Mouse (Mus musculus): ENCODE data around the gene Gabbr2. TPM values are rescaled to one million over a fixed set of nuclear protein-coding genes. Genes with fewer than 3 reads are reported as not detected.
A peak's percentile ranks its signal among the peaks of the same experiment; 100 is the strongest.

Gene Gabbr2
- total and polyA plus RNA-seq, 3 experiments = not detected

DNA sequence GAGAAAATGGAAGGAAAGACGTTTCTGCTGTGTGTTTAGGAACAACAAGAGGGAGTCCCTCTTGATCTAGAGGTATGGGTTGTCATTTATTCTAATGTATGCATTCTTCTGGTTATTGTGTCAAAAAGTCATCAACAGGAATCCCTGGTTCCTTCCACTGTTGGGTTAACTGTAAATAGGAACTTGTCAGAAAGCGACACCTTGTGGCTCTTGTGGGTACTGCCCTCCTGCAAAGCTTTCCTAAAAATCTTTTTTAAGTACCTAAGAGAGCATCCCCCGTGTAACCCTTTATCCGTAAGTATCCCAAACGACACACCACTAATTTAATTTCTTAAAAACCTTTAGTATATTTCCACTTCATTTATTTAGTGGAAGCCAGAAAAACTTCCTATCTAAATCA lies 334.6 kb downstream of the Gabbr2 start (continued):
- peak; percentile 95 for TF ChIP-seq SMC3 (IDR thresholded peaks at IDR 0.05; ENCODE audit: low read depth, low read length)
- no peak for TF ChIP-seq PAX5 (IDR thresholded peaks at IDR 0.05; ENCODE audit: low read length)
- TF ChIP-seq POLR2A (IDR thresholded peaks at IDR 0.05; ENCODE audit: low read depth, low read length) = no peak

DNA sequence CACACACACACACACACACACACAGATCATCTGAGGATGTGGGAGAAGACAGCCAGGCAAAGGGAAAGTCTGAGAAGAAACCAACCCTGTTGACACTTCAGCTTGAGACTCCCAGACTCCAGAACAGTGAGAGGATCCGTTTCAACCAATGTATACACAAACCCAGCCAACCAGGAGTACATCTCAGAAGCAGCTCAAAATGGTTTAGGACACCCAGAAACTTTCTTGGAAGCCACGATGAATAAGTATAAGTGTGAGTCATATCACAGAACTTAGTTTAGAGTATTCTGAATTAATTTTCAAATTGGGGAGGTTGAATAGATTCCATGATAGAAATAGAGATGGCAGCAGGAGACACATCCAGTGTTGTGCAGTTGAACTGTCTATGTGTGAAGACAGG lies 335.7 kb downstream of the Gabbr2 start:
- no peak for TF ChIP-seq CHD1 (IDR thresholded peaks at IDR 0.05; ENCODE audit: low read depth, low read length)
- TF ChIP-seq MYC (IDR thresholded peaks at IDR 0.05; ENCODE audit: low read depth, low read length) = no peak
- TF ChIP-seq NELFE (IDR thresholded peaks at IDR 0.05; ENCODE audit: low read depth, low read length) = no peak
- no peak for TF ChIP-seq USF2 (conservative IDR thresholded peaks at IDR 0.05; ENCODE audit: low read depth, low read length)
- no peak for TF ChIP-seq JUND (conservative IDR thresholded peaks at IDR 0.05; ENCODE audit: low read depth, low read length)
- no peak for TF ChIP-seq USF1 (IDR thresholded peaks at IDR 0.05; ENCODE audit: low read depth, low read length)
- TF ChIP-seq ZC3H11A (IDR thresholded peaks at IDR 0.05; ENCODE audit: low read depth, low read length) = no peak
- TF ChIP-seq JUN (IDR thresholded peaks at IDR 0.05; ENCODE audit: insufficient read depth, low read depth, low read length) = no peak
- TF ChIP-seq RCOR1 (conservative IDR thresholded peaks at IDR 0.05; ENCODE audit: low read depth, low read length) = no peak
- no peak for TF ChIP-seq MAFK (IDR thresholded peaks at IDR 0.05; ENCODE audit: insufficient replicate concordance, low read length)
- TF ChIP-seq PAX5 (IDR thresholded peaks at IDR 0.05; ENCODE audit: low read length) = no peak
- dilution Hi-C loops (cut with MboI; ENCODE audit: extremely low pct_ligation_motif_present, extremely low pct_unique_long_range_greater_than_20kb, low sequenced_read_pairs) = no loop called here
- no peak overlapping the region for H3K27ac ChIP-seq (ENCODE audit: insufficient read depth, low read depth)
- no peak overlapping the region for H3K4me2 ChIP-seq (ENCODE audit: insufficient read depth, low read depth, poor library complexity, severe bottlenecking)
- no peak overlapping the region for H3K9ac ChIP-seq (ENCODE audit: insufficient read depth, low read depth)
- in situ Hi-C loops (cut with MboI; ENCODE audit: low pct_ligation_motif_present, low pct_unique_long_range_greater_than_20kb, low sequenced_read_pairs) = loop anchor here (10.0 kb wide), 1 partner anchor 121 kb away; the partner anchor contains the start of gene Trim14
- peaks cover 25% of the 10 kb centered on the region for H3K27me3 ChIP-seq (replicated peaks)
- H3K4me3 ChIP-seq (replicated peaks in 1 of 3; ENCODE audit: low read depth in 2 of 3, low read length in 2 of 3, poor library complexity in 1 of 3) = no peak overlapping the region
- peaks cover 0 to 5% of the 10 kb centered on the region in 2 experiments; a peak in 1 of 4 replicates for H3K4me1 ChIP-seq (ENCODE audit: control insufficient read depth in 1 of 2, insufficient read depth in 2 of 2)
- no peaks in the 10 kb centered on the region for H3K36me3 ChIP-seq (replicated peaks in 1 of 2; ENCODE audit: control insufficient read depth in 1 of 2, insufficient read depth in 1 of 2, low read length in 1 of 2)
- no peak for DNase-seq (ENCODE audit: extremely low read depth)
- H3K9me3 ChIP-seq (replicated peaks; ENCODE audit: low read length) = peaks cover 2% of the 10 kb centered on the region
- H3K79me2 ChIP-seq (replicated peaks; ENCODE audit: control insufficient read depth, extremely low read depth, insufficient read depth, poor library complexity, severe bottlenecking) = no peaks in the 10 kb centered on the region

DNA sequence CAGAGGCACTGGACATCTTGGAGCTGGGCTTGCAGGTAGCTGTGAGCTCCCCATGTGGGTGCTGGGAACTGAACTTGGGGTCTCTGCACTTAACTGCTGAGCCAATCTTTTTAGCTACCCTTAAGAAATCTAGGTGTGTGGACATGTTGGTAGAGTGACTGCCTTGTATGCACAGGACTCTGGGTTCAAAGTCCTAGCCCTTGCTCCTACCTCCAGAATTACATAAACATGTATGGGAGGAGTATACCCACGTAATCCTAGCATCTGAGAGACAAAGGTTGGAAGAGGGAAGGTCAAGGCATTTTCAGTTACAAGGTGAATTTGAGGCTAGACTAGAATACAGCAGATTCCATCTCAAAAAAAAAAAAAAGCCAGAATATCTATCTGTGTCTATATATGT lies 336.4 kb downstream of the Gabbr2 start:
- in situ Hi-C loops (cut with MboI; ENCODE audit: low pct_ligation_motif_present, low pct_unique_long_range_greater_than_20kb, low sequenced_read_pairs) = loop anchor here (10.0 kb wide), 1 partner anchor 120 kb away; the partner anchor contains the start of gene Trim14
- no peaks in the 10 kb centered on the region for H3K9me3 ChIP-seq (replicated peaks; ENCODE audit: low read length)
- DNase-seq (ENCODE audit: extremely low read depth) = no peak
- peaks cover 28% of the 10 kb centered on the region for H3K27me3 ChIP-seq (replicated peaks)
- TF ChIP-seq BHLHE40 (IDR thresholded peaks at IDR 0.05; ENCODE audit: low read depth, low read length) = no peak
- TF ChIP-seq POLR2AphosphoS2 (IDR thresholded peaks at IDR 0.05; ENCODE audit: low read depth, low read length) = no peak
- TF ChIP-seq CHD2 (IDR thresholded peaks at IDR 0.05; ENCODE audit: low read length) = no peak
- no peak for TF ChIP-seq JUN (IDR thresholded peaks at IDR 0.05; ENCODE audit: insufficient read depth, low read depth, low read length)
- TF ChIP-seq E2F4 (IDR thresholded peaks at IDR 0.05; ENCODE audit: insufficient replicate concordance, low read depth, low read length) = no peak
- TF ChIP-seq MAX (IDR thresholded peaks at IDR 0.05; ENCODE audit: low read length) = no peak
- no peak for TF ChIP-seq IRF4 (IDR thresholded peaks at IDR 0.05; ENCODE audit: low read depth, low read length)
- TF ChIP-seq MAFK (IDR thresholded peaks at IDR 0.05; ENCODE audit: insufficient replicate concordance, low read length) = no peak
- TF ChIP-seq MYC (IDR thresholded peaks at IDR 0.05; ENCODE audit: low read depth, low read length) = no peak
- TF ChIP-seq UBTF (IDR thresholded peaks at IDR 0.05; ENCODE audit: low read depth, low read length) = no peak
- no peak for TF ChIP-seq GABPA (IDR thresholded peaks at IDR 0.05; ENCODE audit: insufficient replicate concordance, low read depth, low read length)
- H3K79me2 ChIP-seq (replicated peaks; ENCODE audit: control insufficient read depth, extremely low read depth, insufficient read depth, poor library complexity, severe bottlenecking) = no peaks in the 10 kb centered on the region
- H3K4me2 ChIP-seq (ENCODE audit: insufficient read depth, low read depth, poor library complexity, severe bottlenecking) = no peak overlapping the region
- no peaks in the 10 kb centered on the region for H3K36me3 ChIP-seq (replicated peaks in 1 of 2; ENCODE audit: control insufficient read depth in 1 of 2, insufficient read depth in 1 of 2, low read length in 1 of 2)
- dilution Hi-C loops (cut with MboI; ENCODE audit: extremely low pct_ligation_motif_present, extremely low pct_unique_long_range_greater_than_20kb, low sequenced_read_pairs) = no loop called here
- no peak overlapping the region for H3K9ac ChIP-seq (ENCODE audit: insufficient read depth, low read depth)
- no peak overlapping the region for H3K27ac ChIP-seq (ENCODE audit: insufficient read depth, low read depth)
- peaks cover 0 to 9% of the 10 kb centered on the region in 2 experiments; a peak in 2 of 4 replicates for H3K4me1 ChIP-seq (ENCODE audit: control insufficient read depth in 1 of 2, insufficient read depth in 2 of 2)
- no peak overlapping the region for H3K4me3 ChIP-seq (replicated peaks in 1 of 3; ENCODE audit: low read depth in 2 of 3, low read length in 2 of 3, poor library complexity in 1 of 3)
